Mouse (Mus musculus): ENCODE results near the gene Pacsin2.

- TF ChIP-seq CTCF (IDR thresholded peaks at IDR 0.05; ENCODE audit: low read depth, low read length) (no peak), POLR2A (IDR thresholded peaks at IDR 0.05; ENCODE audit: extremely low read depth, insufficient read depth, low read length) (no peak)
Observed at GRCm38 (mm10) chr15:83403016-83403415, 61.4 kb downstream of the Pacsin2 start.
